10 mouse cellular contexts compared by ENCODE assay signal in the genomic region with DNA sequence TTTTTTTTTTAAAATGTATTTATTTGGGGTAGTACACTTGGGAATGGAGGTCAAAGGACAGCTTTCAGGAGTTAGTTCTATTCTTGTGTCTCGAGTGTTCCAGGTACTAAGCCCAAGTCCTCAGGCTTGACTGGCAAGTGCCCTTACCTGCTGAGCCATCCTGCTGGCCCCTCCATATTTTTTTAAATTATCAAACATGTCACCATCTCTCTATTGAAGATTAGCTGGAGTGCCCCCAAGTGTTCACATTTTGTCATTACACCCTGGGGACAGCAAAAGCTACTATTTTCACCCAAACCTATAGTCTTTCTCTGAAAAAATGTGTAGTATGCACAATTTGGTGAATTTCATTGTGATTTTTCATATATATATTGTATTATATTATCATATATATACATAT. TPM values are rescaled to one million over a fixed set of nuclear protein-coding genes. Genes with fewer than 3 reads are reported as not detected.
DNase-seq lines count a peak whose midpoint lies in the region; ATAC-seq and TF ChIP-seq lines count a peak whose summit lies in the region.
"Had no signal": no experiment of that assay in that cellular context is flagged by ENCODE, and none has a peak within 500 bp of the region (broad histone marks: within the 10 kb centered on the region; RNA-seq: fewer than 3 reads in every experiment).

No protein-coding gene starts in this region.

- ATAC-seq in midbrain, embryonic 14.5 days (ENCODE audit: low FRiP score, low TSS enrichment) = no peak
- ATAC-seq in midbrain, embryonic 13.5 days = no peak
- no peak for ATAC-seq in stomach, postnatal 0 days (ENCODE audit: low FRiP score, low TSS enrichment)
- no peak for ATAC-seq in intestine, embryonic 16.5 days
- ATAC-seq: forebrain, embryonic 16.5 days had no signal

- peaks cover 11% of the 10 kb centered on the region for H3K36me3 ChIP-seq in heart, adult 2 months (ENCODE audit: control insufficient read depth, insufficient read depth, low read length)
- no peaks in the 10 kb centered on the region for H3K36me3 ChIP-seq in midbrain, embryonic 14.5 days (ENCODE audit: control insufficient read depth, insufficient read depth, low read length)
- H3K36me3 ChIP-seq in midbrain, embryonic 13.5 days = no peaks in the 10 kb centered on the region
- H3K36me3 ChIP-seq in stomach, postnatal 0 days (ENCODE audit: control insufficient read depth, insufficient read depth, low read length) = no peaks in the 10 kb centered on the region
- no peaks in the 10 kb centered on the region for H3K36me3 ChIP-seq in intestine, embryonic 16.5 days (ENCODE audit: control insufficient read depth, insufficient read depth, low read length)

- TF ChIP-seq EP300 in heart, adult 2 months (IDR thresholded peaks at IDR 0.05; ENCODE audit: insufficient read depth, low read depth, low read length) = no peak
- no peak for TF ChIP-seq EP300 in stomach, postnatal 0 days (optimal IDR thresholded peaks at IDR 0.05)

- no peaks in the 10 kb centered on the region for H3K27me3 ChIP-seq in heart, adult 2 months (ENCODE audit: control insufficient read depth, insufficient read depth, low read length)
- H3K27me3 ChIP-seq in midbrain, embryonic 14.5 days (ENCODE audit: control insufficient read depth, insufficient read depth, low read length) = no peaks in the 10 kb centered on the region
- H3K27me3 ChIP-seq in midbrain, embryonic 13.5 days = no peaks in the 10 kb centered on the region
- H3K27me3 ChIP-seq in stomach, postnatal 0 days (ENCODE audit: control insufficient read depth, insufficient read depth, low read length) = no peaks in the 10 kb centered on the region
- no peaks in the 10 kb centered on the region for H3K27me3 ChIP-seq in intestine, embryonic 16.5 days (replicated peaks; ENCODE audit: control insufficient read depth, insufficient read depth, low read length)

- 73% methylated on average over 1 of the region's 1 CpGs for WGBS in heart, adult 2 months
- WGBS in midbrain, embryonic 14.5 days = 81% methylated on average over 1 of the region's 1 CpGs
- 81% methylated on average over 1 of the region's 1 CpGs for WGBS in midbrain, embryonic 13.5 days
- WGBS in stomach, postnatal 0 days = 71% methylated on average over 1 of the region's 1 CpGs
- WGBS in intestine, embryonic 16.5 days = 82% methylated on average over 1 of the region's 1 CpGs

- DNase-seq in heart, adult 2 months = no peak
- no peak for DNase-seq in heart, adult 11 months
- DNase-seq in midbrain, embryonic 14.5 days = peak; percentile 47
- DNase-seq in adipocyte (ENCODE audit: low spot score) = peak; percentile 64
- no peak for DNase-seq in stomach, postnatal 0 days (ENCODE audit: low spot score)
- no peak for DNase-seq in urinary bladder, postnatal 14 days (ENCODE audit: low spot score)

- H3K9me3 ChIP-seq in midbrain, embryonic 14.5 days (ENCODE audit: control insufficient read depth, low read length) = no peaks in the 10 kb centered on the region
- H3K9me3 ChIP-seq in midbrain, embryonic 13.5 days = no peaks in the 10 kb centered on the region
- no peaks in the 10 kb centered on the region for H3K9me3 ChIP-seq in stomach, postnatal 0 days (ENCODE audit: control insufficient read depth, low read length)
- no peaks in the 10 kb centered on the region for H3K9me3 ChIP-seq in intestine, embryonic 16.5 days (ENCODE audit: control insufficient read depth, low read length)

- no peak for TF ChIP-seq POLR2A in heart, adult 2 months (IDR thresholded peaks at IDR 0.05; ENCODE audit: insufficient read depth, low read depth, low read length)

- H3K27ac ChIP-seq in heart, adult 2 months = no peak overlapping the region
- H3K27ac ChIP-seq in midbrain, embryonic 14.5 days (replicated peaks; ENCODE audit: low read depth, low read length) = no peak overlapping the region
- H3K27ac ChIP-seq in midbrain, embryonic 13.5 days = no peak overlapping the region
- no peak overlapping the region for H3K27ac ChIP-seq in stomach, postnatal 0 days (replicated peaks)
- no peak overlapping the region for H3K27ac ChIP-seq in intestine, embryonic 16.5 days (ENCODE audit: low read length)
- H3K27ac ChIP-seq: macrophage had no signal

- H3K4me2 ChIP-seq in midbrain, embryonic 14.5 days (ENCODE audit: low read length) = no peak overlapping the region
- H3K4me2 ChIP-seq in midbrain, embryonic 13.5 days (replicated peaks) = no peak overlapping the region
- H3K4me2 ChIP-seq in stomach, postnatal 0 days (replicated peaks; ENCODE audit: low read depth) = no peak overlapping the region
- H3K4me2 ChIP-seq in intestine, embryonic 16.5 days (ENCODE audit: low read depth, low read length) = no peak overlapping the region

- peaks cover 23% of the 10 kb centered on the region for H3K4me1 ChIP-seq in heart, adult 2 months (ENCODE audit: control insufficient read depth, insufficient read depth, low read length)
- H3K4me1 ChIP-seq in midbrain, embryonic 14.5 days (ENCODE audit: control insufficient read depth, insufficient read depth, low read length) = no peaks in the 10 kb centered on the region
- no peaks in the 10 kb centered on the region for H3K4me1 ChIP-seq in midbrain, embryonic 13.5 days (replicated peaks)
- H3K4me1 ChIP-seq in stomach, postnatal 0 days (replicated peaks; ENCODE audit: control insufficient read depth, insufficient read depth) = no peaks in the 10 kb centered on the region
- peaks cover 25% of the 10 kb centered on the region for H3K4me1 ChIP-seq in intestine, embryonic 16.5 days (ENCODE audit: control insufficient read depth, insufficient read depth, low read length)

- intact Hi-C loops in heart, adult 2 months (cut with DNase I) = no loop called here

- peak; percentile 77 for TF ChIP-seq CTCF in heart, adult 2 months (IDR thresholded peaks at IDR 0.05)
- TF ChIP-seq CTCF in stomach, postnatal 0 days (IDR thresholded peaks at IDR 0.05; ENCODE audit: low read depth) = peak; percentile 61

- no peak overlapping the region for H3K4me3 ChIP-seq in heart, adult 2 months
- H3K4me3 ChIP-seq in midbrain, embryonic 14.5 days (replicated peaks; ENCODE audit: low read depth, low read length) = no peak overlapping the region
- no peak overlapping the region for H3K4me3 ChIP-seq in midbrain, embryonic 13.5 days (replicated peaks)
- H3K4me3 ChIP-seq in stomach, postnatal 0 days (ENCODE audit: low read depth, low read length) = no peak overlapping the region
- H3K4me3 ChIP-seq in intestine, embryonic 16.5 days (ENCODE audit: low read length) = no peak overlapping the region

- H3K9ac ChIP-seq in heart, adult 2 months (ENCODE audit: low read depth, low read length) = no peak overlapping the region
- H3K9ac ChIP-seq in midbrain, embryonic 14.5 days (replicated peaks; ENCODE audit: low read length) = no peak overlapping the region
- no peak overlapping the region for H3K9ac ChIP-seq in midbrain, embryonic 13.5 days (replicated peaks)
- no peak overlapping the region for H3K9ac ChIP-seq in stomach, postnatal 0 days (ENCODE audit: low read length)
- no peak overlapping the region for H3K9ac ChIP-seq in intestine, embryonic 16.5 days (ENCODE audit: low read depth, low read length)

- H3K79me2 ChIP-seq in heart, adult 2 months (replicated peaks; ENCODE audit: control insufficient read depth, insufficient read depth, low read length) = no peaks in the 10 kb centered on the region

RNA-seq across cellular contexts. Expression of a gene that starts 10.0 kb away (rescaled TPM):
- 10 to 100 TPM; 11.0 to 13.6 TPM for total RNA-seq in heart, adult 2 months (2021)
- 10.2 and 11.0 TPM in 2 replicates for polyA plus RNA-seq in heart, adult 2 months (2012; rRNA removed)
- 39.5 and 60.6 TPM in 2 replicates for polyA plus RNA-seq in midbrain, embryonic 14.5 days (2014; fragmentation: Nextera tagmentation; extraction: Ambion mirVana)
- 50.2 and 50.7 TPM in 2 replicates for polyA plus RNA-seq in midbrain, embryonic 13.5 days (2015; fragmentation: Nextera tagmentation; extraction: Ambion mirVana)
- 19.9 and 20.8 TPM in 2 replicates for polyA plus RNA-seq in stomach, postnatal 0 days (2015; fragmentation: Nextera tagmentation; extraction: Ambion mirVana)
- 22.2 and 22.9 TPM in 2 replicates for polyA plus RNA-seq in intestine, embryonic 16.5 days (2015; fragmentation: Nextera tagmentation; extraction: Ambion mirVana)

RNA-seq across cellular contexts. Expression of a gene that starts 52.8 kb away (rescaled TPM):
- total RNA-seq in heart, adult 2 months (2021) = 100 to 1,000 TPM; 294 to 351 TPM
- 264 and 414 TPM in 2 replicates for polyA plus RNA-seq in heart, adult 2 months (2012; rRNA removed)
- 30.9 and 39.3 TPM in 2 replicates for polyA plus RNA-seq in midbrain, embryonic 14.5 days (2014; fragmentation: Nextera tagmentation; extraction: Ambion mirVana)
- polyA plus RNA-seq in midbrain, embryonic 13.5 days (2015; fragmentation: Nextera tagmentation; extraction: Ambion mirVana) = 30.5 and 31.7 TPM in 2 replicates
- 35.8 and 36.4 TPM in 2 replicates for polyA plus RNA-seq in stomach, postnatal 0 days (2015; fragmentation: Nextera tagmentation; extraction: Ambion mirVana)
- 55.4 and 57.1 TPM in 2 replicates for polyA plus RNA-seq in intestine, embryonic 16.5 days (2015; fragmentation: Nextera tagmentation; extraction: Ambion mirVana)

Comparison
In these comparisons a context has a peak if more than half of its experiments do, and no peak if none do; other contexts are left out.
1. DNase-seq: peak in midbrain, embryonic 14.5 days (single experiment) and adipocyte (single experiment); none in heart, adult 2 months (0 of 2), heart, adult 11 months (single experiment), stomach, postnatal 0 days (single experiment) and urinary bladder, postnatal 14 days (single experiment).